Mouse (Mus musculus): ENCODE measurements around the gene Cpvl. TPM values are rescaled to one million over a fixed set of nuclear protein-coding genes. Genes with fewer than 3 reads are reported as not detected.

The Cpvl gene
- polyA plus RNA-seq, 1 experiment from 2014 or later = 0.18 TPM

- WGBS = 47% methylated on average over 8 of the region's 8 CpGs
- no peak overlapping the region for H3K4me2 ChIP-seq (ENCODE audit: low read depth, low read length)
- no peaks in the 10 kb centered on the region for H3K36me3 ChIP-seq (replicated peaks; ENCODE audit: control insufficient read depth, insufficient read depth, low read depth, low read length)
- H3K27ac ChIP-seq (replicated peaks; ENCODE audit: low read depth, low read length) = no peak overlapping the region
- ATAC-seq (replicated peaks; ENCODE audit: insufficient number of reproducible peaks, low FRiP score, low TSS enrichment, low read depth) (no peak), DNase-seq (ENCODE audit: low spot score) (no peak)
- H3K4me3 ChIP-seq (ENCODE audit: low read depth, low read length) = no peak overlapping the region
- no peaks in the 10 kb centered on the region for H3K27me3 ChIP-seq (ENCODE audit: control insufficient read depth, insufficient read depth, low read length)
- no peaks in the 10 kb centered on the region for H3K4me1 ChIP-seq (ENCODE audit: control insufficient read depth, insufficient read depth, low read length)
- H3K9ac ChIP-seq (replicated peaks; ENCODE audit: low read length) = no peak overlapping the region
- no peaks in the 10 kb centered on the region for H3K9me3 ChIP-seq (replicated peaks; ENCODE audit: control insufficient read depth, low read length)
These were observed 53.3 kb downstream of the Cpvl start for GRCm38 (mm10) chr6:53925192-53925591.

DNA sequence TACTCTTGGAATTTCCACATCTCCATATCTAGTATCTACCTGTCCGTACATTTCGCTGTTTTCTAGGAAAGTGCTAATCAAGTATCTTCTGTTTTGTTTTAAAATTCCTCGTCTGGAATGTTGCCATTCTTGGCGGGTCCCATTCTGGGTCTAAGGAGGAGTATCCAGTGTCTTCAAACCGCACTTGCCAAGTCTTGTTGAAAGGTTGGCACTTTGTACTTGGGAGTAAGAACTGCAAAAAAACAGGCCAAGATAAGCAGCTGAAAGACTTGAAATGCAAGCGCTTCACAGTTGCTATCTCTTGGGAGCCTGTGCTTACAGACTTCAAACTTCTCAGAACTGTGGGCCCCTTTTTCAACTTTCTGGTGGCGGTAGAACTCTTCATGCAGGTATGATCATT lies 58.4 kb downstream of the Cpvl start:
- H3K36me3 ChIP-seq (replicated peaks; ENCODE audit: control insufficient read depth, insufficient read depth, low read depth, low read length) = no peaks in the 10 kb centered on the region
- H3K9me3 ChIP-seq (replicated peaks; ENCODE audit: control insufficient read depth, low read length) = no peaks in the 10 kb centered on the region
- H3K27ac ChIP-seq (replicated peaks; ENCODE audit: low read depth, low read length) = no peak overlapping the region
- H3K9ac ChIP-seq (replicated peaks; ENCODE audit: low read length) = no peak overlapping the region
- H3K4me3 ChIP-seq (ENCODE audit: low read depth, low read length) = no peak overlapping the region
- no peak for ATAC-seq (replicated peaks; ENCODE audit: insufficient number of reproducible peaks, low FRiP score, low TSS enrichment, low read depth)
- no peak for DNase-seq (ENCODE audit: low spot score)
- H3K4me1 ChIP-seq (ENCODE audit: control insufficient read depth, insufficient read depth, low read length) = no peaks in the 10 kb centered on the region
- WGBS = 79% methylated on average over 7 of the region's 7 CpGs
- H3K4me2 ChIP-seq (ENCODE audit: low read depth, low read length) = no peak overlapping the region
- H3K27me3 ChIP-seq (ENCODE audit: control insufficient read depth, insufficient read depth, low read length) = no peaks in the 10 kb centered on the region

- Histone ChIP-seq H3K27me3 (ENCODE audit: control insufficient read depth, insufficient read depth, low read length) (no peaks in the 10 kb centered on the region), H3K36me3 (replicated peaks; ENCODE audit: control insufficient read depth, insufficient read depth, low read depth, low read length) (no peaks in the 10 kb centered on the region), H3K27ac (replicated peaks; ENCODE audit: low read depth, low read length) (no peak overlapping the region), H3K4me1 (ENCODE audit: control insufficient read depth, insufficient read depth, low read length) (peaks cover 3% of the 10 kb centered on the region; the same call in 1 of the 2 replicates), H3K4me2 (ENCODE audit: low read depth, low read length) (no peak overlapping the region), H3K9me3 (replicated peaks; ENCODE audit: control insufficient read depth, low read length) (no peaks in the 10 kb centered on the region), H3K9ac (replicated peaks; ENCODE audit: low read length) (no peak overlapping the region), H3K4me3 (ENCODE audit: low read depth, low read length) (no peak overlapping the region)
- 94% methylated on average over 6 of the region's 6 CpGs for WGBS
- DNase-seq (ENCODE audit: low spot score) = no peak
- ATAC-seq (replicated peaks; ENCODE audit: insufficient number of reproducible peaks, low FRiP score, low TSS enrichment, low read depth) = no peak
These were observed 61.4 kb downstream of the Cpvl start for GRCm38 (mm10) chr6:53917026-53917558.

DNA sequence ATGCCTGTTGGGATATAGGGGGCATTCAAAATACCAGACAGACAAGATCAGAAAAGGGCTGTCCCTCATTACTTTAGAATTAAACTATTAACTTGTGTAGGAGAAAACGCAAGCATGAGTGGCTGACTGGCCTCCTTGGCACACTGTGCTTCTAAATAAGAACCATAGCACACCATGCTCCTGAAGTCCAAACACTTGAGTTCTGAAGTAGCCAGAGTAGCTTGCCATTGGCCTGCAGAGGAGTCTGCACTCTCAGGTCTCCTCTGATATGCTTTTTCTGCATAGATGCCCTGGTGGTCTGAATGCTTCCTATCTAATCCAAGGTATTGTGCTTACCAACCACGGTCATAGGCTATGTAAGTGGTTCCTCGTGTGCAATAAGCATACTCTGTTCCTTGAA lies 63.1 kb downstream of the Cpvl start:
- Histone ChIP-seq H3K4me2 (ENCODE audit: low read depth, low read length) (no peak overlapping the region), H3K36me3 (replicated peaks; ENCODE audit: control insufficient read depth, insufficient read depth, low read depth, low read length) (no peaks in the 10 kb centered on the region), H3K27me3 (ENCODE audit: control insufficient read depth, insufficient read depth, low read length) (no peaks in the 10 kb centered on the region), H3K4me3 (ENCODE audit: low read depth, low read length) (no peak overlapping the region), H3K4me1 (ENCODE audit: control insufficient read depth, insufficient read depth, low read length) (peaks cover 3% of the 10 kb centered on the region; the same call in 1 of the 2 replicates), H3K9ac (replicated peaks; ENCODE audit: low read length) (no peak overlapping the region), H3K27ac (replicated peaks; ENCODE audit: low read depth, low read length) (no peak overlapping the region), H3K9me3 (replicated peaks; ENCODE audit: control insufficient read depth, low read length) (no peaks in the 10 kb centered on the region)
- DNase-seq (ENCODE audit: low spot score) (no peak), ATAC-seq (replicated peaks; ENCODE audit: insufficient number of reproducible peaks, low FRiP score, low TSS enrichment, low read depth) (no peak)
- 86% methylated on average over 3 of the region's 3 CpGs for WGBS

GRCm38 (mm10) chr6:53913151-53913550 lies 65.3 kb downstream of the Cpvl start:
- Histone ChIP-seq H3K36me3 (replicated peaks; ENCODE audit: control insufficient read depth, insufficient read depth, low read depth, low read length) (no peaks in the 10 kb centered on the region), H3K9me3 (replicated peaks; ENCODE audit: control insufficient read depth, low read length) (no peaks in the 10 kb centered on the region), H3K27ac (replicated peaks; ENCODE audit: low read depth, low read length) (no peak overlapping the region), H3K4me2 (ENCODE audit: low read depth, low read length) (no peak overlapping the region), H3K27me3 (ENCODE audit: control insufficient read depth, insufficient read depth, low read length) (no peaks in the 10 kb centered on the region), H3K4me3 (ENCODE audit: low read depth, low read length) (no peak overlapping the region), H3K4me1 (ENCODE audit: control insufficient read depth, insufficient read depth, low read length) (peaks cover 3% of the 10 kb centered on the region; the same call in 1 of the 2 replicates), H3K9ac (replicated peaks; ENCODE audit: low read length) (no peak overlapping the region)
- DNase-seq (ENCODE audit: low spot score) (peak; percentile 45), ATAC-seq (replicated peaks; ENCODE audit: insufficient number of reproducible peaks, low FRiP score, low TSS enrichment, low read depth) (no peak)
- 34% methylated on average over 7 of the region's 7 CpGs for WGBS

DNA sequence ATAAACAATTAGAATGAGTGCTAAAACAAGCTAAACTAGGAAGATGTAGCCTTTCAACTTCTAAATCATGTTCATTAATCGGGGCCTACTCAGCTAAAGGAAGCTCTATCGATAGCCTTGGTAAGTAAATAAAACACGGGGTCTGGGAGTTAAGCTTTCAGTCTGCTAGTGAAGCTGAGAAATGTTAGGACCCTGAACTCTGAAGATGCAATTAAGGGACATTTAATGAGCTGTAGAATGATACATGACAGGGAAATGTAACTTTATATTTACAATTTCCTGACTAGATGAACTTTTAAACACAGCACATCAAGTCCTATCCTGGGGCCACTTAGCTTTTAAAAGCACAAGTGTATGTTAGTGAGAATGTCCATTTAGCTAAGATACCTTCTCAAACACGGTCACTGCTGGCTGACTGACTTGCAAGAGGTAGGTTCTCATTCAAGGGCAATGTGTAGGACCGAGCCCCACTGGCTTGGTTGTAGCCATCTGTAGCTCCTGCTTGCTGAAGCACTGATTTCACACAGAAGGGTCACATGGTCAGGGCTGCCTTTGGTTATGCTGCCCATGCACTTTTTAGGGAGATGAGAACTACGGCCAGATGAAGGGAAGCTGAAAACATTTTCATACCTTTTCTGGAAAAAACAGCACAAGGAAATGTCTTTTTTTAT lies 66.2 kb downstream of the Cpvl start:
- no peak for DNase-seq (ENCODE audit: low spot score)

GRCm38 (mm10) chr6:53909986-53910385 lies 68.5 kb downstream of the Cpvl start:
- peaks cover 3% of the 10 kb centered on the region; the same call in 1 of the 2 replicates for H3K4me1 ChIP-seq (ENCODE audit: control insufficient read depth, insufficient read depth, low read length)
- DNase-seq (ENCODE audit: low spot score) (no peak), ATAC-seq (replicated peaks; ENCODE audit: insufficient number of reproducible peaks, low FRiP score, low TSS enrichment, low read depth) (no peak)
- H3K4me3 ChIP-seq (ENCODE audit: low read depth, low read length) = no peak overlapping the region
- no peak overlapping the region for H3K27ac ChIP-seq (replicated peaks; ENCODE audit: low read depth, low read length)
- 17% methylated on average over 3 of the region's 3 CpGs for WGBS
- no peaks in the 10 kb centered on the region for H3K27me3 ChIP-seq (ENCODE audit: control insufficient read depth, insufficient read depth, low read length)
- no peaks in the 10 kb centered on the region for H3K9me3 ChIP-seq (replicated peaks; ENCODE audit: control insufficient read depth, low read length)
- no peaks in the 10 kb centered on the region for H3K36me3 ChIP-seq (replicated peaks; ENCODE audit: control insufficient read depth, insufficient read depth, low read depth, low read length)
- H3K9ac ChIP-seq (replicated peaks; ENCODE audit: low read length) = no peak overlapping the region
- no peak overlapping the region for H3K4me2 ChIP-seq (ENCODE audit: low read depth, low read length)

More for the DNA sequence above, 66.2 kb downstream of the Cpvl start:
- H3K4me1 ChIP-seq (ENCODE audit: control insufficient read depth, insufficient read depth, low read length) = peaks cover 3% of the 10 kb centered on the region; the same call in 1 of the 2 replicates
- no peak overlapping the region for H3K9ac ChIP-seq (replicated peaks; ENCODE audit: low read length)
- no peaks in the 10 kb centered on the region for H3K36me3 ChIP-seq (replicated peaks; ENCODE audit: control insufficient read depth, insufficient read depth, low read depth, low read length)
- ATAC-seq (replicated peaks; ENCODE audit: insufficient number of reproducible peaks, low FRiP score, low TSS enrichment, low read depth) = no peak
- H3K9me3 ChIP-seq (replicated peaks; ENCODE audit: control insufficient read depth, low read length) = no peaks in the 10 kb centered on the region
- no peaks in the 10 kb centered on the region for H3K27me3 ChIP-seq (ENCODE audit: control insufficient read depth, insufficient read depth, low read length)
- H3K4me3 ChIP-seq (ENCODE audit: low read depth, low read length) = no peak overlapping the region
- WGBS = 70% methylated on average over 6 of the region's 6 CpGs
- no peak overlapping the region for H3K27ac ChIP-seq (replicated peaks; ENCODE audit: low read depth, low read length)
- no peak overlapping the region for H3K4me2 ChIP-seq (ENCODE audit: low read depth, low read length)

DNA sequence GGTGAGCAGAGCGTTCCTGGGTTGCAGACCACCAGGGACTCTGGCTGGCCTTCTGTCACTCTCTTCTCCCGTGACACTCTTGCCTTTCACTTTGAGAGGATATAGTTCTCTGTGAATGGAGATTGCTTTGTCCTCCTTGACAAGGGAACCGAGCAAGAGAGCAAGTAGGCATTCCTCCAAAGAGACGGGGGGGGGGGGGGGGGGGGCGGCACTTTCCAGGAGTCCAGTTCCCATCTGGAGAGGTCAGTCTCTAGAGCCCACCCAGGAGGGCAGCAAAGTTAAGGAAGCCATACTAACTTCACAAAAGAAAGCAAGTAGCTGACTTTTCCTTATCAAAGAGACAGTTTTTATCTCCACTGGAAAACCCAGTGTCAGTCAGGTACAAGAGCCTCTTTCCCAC lies 69.0 kb downstream of the Cpvl start:
- Histone ChIP-seq H3K4me1 (ENCODE audit: control insufficient read depth, insufficient read depth, low read length) (peaks cover 3% of the 10 kb centered on the region; the same call in 1 of the 2 replicates), H3K4me3 (ENCODE audit: low read depth, low read length) (no peak overlapping the region), H3K9ac (replicated peaks; ENCODE audit: low read length) (no peak overlapping the region), H3K27me3 (ENCODE audit: control insufficient read depth, insufficient read depth, low read length) (no peaks in the 10 kb centered on the region), H3K9me3 (replicated peaks; ENCODE audit: control insufficient read depth, low read length) (no peaks in the 10 kb centered on the region), H3K36me3 (replicated peaks; ENCODE audit: control insufficient read depth, insufficient read depth, low read depth, low read length) (no peaks in the 10 kb centered on the region), H3K27ac (replicated peaks; ENCODE audit: low read depth, low read length) (no peak overlapping the region), H3K4me2 (ENCODE audit: low read depth, low read length) (no peak overlapping the region)
- DNase-seq (ENCODE audit: low spot score) (no peak), ATAC-seq (replicated peaks; ENCODE audit: insufficient number of reproducible peaks, low FRiP score, low TSS enrichment, low read depth) (no peak)
- WGBS = 23% methylated on average over 2 of the region's 5 CpGs
